Mouse (Mus musculus) kidney, adult 8-10 months (tissue): Measurements from ENCODE around the gene Lrrc15.

Source experiments
- DNase-seq, 2 experiments: peaks; one replicate each; pipeline ENCODE4 v3.0.0; 2022

Gene Lrrc15

DNA sequence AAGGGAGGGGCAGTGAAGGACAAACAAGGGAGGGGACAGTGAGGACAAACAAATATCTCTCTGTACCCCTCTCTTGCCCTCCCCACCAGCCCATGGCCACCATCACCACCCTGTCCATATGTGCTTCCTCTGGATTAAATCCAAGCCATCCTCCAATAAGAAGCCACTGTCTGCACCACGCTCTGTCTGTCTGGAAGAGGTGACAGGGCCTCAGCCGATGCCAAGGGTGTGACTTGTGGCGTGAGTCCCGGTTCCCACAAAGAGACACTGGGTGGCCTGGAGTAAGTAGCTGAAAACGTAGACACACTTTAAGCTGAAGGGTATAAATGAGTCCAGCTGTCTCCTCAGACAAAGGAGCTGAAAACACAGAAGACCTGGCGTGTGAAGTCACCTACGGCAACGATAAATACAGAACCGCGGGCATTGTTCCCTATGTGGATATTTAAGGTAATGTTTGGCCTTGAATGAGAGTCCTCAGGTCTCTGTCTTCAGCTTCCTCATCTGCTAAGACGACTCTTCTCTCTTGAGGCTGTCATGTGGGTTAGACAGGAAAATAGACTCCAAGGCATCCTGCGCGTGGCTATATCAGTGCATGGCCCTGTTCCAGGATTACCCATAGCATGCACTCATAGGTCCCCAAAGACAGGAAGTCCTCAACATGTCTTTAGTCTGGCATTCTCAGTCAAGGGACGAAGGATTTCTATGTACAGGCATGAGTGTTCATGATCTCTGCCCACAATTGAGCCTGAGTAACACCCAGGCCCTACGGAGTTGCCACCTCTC, 7.3 kb downstream of the Lrrc15 start:
- DNase-seq = no peak

DNA sequence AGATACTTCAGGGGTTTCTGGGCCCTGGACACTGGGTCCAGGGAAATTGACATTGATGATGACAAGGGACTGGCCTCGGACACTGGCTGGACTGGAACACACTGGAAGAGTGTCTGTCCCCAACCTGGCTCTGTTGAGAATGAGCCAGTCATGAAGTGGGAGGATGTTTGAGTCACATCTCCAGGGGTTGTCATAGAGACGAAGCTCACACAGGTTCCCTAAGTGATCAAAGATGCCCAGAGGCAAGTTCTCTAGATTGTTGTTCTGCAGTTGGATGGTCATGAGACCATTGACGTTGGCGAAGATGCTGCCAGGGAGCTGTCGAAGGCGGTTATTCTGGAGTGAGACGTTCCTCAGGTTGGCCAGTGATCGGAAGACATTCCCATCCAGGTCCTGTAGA, 10.0 kb downstream of the Lrrc15 start:
- no peak for DNase-seq

DNA sequence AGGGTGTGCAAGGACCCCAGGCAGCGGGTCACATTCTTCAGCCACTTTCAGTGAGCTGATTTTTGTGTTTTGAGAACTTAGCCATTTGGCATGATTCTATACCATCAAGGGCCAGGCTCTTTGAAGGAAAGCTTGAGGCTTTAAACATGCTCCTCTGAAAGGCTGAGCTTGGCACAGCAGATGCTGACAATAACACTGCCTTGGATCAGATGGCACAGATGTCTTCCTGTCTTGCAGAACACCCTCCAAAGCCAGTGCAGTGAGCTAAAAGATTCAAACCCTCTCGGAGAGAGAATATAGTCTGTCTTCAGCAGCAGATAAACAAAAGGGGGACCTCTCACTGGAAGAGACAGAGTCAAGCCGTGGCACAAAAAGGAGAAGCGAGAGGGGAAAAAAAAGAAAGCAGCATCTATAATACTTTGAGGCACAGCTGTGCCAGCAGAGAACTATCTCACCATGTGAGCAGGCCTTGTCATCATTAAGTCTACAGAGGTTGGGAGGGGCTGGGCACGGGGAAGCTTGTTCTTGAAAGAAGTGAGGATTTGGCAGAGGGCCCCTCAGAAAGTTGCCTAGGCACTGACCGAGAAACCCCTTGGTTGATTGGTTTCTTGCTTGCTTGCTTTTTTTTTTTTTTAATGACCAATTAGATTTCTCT, 11.0 kb downstream of the Lrrc15 start:
- no peak for DNase-seq

DNA sequence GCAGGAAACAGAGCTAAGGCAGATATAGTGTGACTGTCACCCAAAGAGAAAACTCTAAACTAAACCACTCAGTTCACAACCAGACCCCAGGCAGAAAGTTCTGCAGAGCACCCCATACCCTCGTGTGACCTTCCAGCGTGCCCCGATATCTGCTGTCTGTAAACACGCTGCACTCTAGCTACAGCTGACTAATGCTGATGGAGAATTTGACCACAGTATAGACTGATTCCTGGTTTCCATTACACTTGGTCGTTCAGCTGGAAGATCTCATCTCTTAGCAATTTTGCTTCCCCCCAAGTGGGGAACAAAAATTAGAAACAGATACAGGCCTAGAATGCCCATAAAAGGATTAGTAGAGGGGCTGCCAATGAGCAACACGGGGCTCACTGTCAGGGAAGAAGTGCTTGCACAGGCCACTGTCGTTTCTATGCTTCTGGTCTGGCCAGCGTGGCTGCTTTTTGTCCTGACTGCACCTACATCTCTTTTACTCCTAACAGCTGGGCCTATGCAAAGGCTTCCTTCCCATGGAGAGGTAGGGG, 11.8 kb downstream of the Lrrc15 start:
- DNase-seq = no peak

DNA sequence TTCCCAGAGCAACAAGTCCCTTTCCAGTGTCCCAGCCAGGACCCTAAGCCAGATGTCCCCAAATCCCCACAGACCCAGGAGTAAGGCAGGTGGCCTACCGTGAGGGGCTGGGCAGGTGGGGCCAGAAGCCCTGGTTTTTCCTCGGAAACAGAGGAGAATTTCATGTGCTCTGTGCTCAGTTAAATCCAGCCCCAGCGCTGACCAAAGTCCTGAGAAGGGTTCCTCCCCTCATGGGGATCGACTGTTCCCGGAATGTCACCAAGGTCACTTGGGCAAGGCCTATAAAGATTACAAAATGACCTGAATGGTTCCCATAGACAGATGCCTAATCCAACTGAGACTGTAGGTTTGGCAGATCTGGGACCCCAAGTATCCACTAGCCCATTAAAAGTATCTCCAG, 15.7 kb downstream of the Lrrc15 start, which contains the start of gene Cpn2:
Gene Cpn2 (minus strand): TSS at position 141 of the 400 bp plus-strand sequence.
- no peak for DNase-seq

DNA sequence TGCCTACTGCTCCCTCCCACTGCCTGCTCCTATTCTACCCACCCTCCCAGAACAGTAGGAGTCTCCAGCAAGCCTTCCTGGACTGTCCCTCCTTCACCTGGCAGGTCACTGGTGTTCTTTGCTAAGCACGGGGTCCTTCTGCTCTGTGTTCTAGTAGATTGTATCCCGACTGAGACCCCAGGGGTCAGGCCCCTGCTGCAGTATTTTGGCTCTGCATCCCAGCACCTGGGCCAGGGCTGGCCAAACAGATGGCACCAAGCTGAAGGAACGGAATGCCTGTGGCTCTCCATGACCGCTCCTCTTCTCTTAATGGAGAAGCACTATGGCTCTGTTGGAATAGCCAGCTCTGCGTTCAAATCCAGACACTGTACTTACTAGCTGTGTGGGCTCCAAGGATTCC, 16.5 kb downstream of the Lrrc15 start:
- DNase-seq = no peak

DNA sequence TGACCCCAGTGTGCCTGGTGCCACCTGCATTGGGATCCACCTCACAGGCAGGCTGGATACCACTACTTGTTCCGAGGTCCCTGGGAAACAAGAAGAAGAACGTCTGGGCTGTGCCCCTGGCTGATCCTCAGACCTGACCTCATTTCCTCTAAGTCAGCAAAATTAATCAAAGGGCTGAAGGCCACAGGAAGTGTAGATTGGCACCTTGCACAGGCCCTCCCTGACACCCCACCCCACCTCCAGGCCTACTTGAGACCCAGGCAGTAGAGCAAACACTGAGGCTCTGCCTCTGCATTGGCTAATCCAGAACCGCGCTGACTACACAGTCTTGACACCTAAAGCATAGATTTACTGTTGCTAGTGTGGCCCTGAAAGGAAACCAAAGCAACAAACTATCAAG, 17.4 kb downstream of the Lrrc15 start:
- DNase-seq = no peak

DNA sequence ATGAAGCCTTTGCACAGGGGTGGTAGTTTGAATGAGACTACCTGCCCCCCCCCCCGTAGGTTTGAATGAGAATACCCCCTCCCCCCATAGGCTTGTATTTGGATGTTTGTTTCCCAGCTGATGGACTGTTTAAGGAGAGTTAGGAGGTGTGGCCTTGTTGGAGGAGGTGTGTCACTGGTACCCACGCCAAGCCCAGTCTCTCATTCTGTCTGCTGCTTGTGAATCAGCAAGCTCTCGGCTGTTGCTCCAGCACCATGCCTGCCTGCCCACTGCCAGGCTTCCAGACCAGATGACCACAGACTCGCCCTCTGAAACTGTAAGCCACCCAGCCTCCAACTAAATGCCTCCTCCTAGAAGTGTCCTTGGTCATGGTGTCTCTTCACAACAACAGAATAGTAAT, 19.9 kb downstream of the Lrrc15 start:
- no peak for DNase-seq

DNA sequence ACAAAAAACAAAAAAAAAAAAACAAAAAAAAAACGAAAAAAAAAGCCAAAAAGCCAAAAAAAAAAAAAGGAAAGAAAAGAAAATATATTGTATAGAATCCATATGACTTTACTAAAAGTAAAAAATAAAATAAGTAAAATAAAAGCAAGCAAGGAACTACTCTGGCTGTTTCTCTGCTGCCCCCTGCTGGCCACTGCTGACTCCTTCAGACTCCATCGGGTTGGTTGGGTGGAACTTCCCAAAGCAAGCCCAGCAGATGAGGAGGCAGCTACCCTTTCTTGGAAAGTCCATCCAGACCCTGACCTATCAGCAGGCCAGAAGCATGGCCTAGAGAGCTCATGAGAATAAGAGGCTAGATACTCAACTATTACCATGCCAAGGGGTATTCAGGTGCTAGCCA, 20.4 kb downstream of the Lrrc15 start:
- peak; percentile 30 to 75 for DNase-seq

DNA sequence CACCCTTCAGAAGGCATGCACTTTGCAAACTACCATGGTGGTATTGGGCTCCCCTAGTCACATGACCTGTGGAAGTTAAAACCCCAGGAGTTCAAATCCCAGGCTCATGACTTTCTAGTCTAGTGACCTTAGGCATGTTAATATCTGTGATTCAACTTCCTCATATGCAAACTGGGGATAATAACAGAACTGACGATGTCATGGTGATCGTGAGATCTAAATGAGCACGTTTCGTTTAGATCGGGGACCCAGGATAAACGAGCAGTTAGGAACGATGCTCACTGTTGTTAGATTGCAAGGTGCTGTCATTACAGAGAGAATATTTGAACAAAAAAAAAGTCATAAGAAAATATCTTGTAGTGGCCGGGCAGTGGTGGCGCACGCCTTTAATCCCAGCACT, 20.9 kb downstream of the Lrrc15 start:
- DNase-seq = no peak

DNA sequence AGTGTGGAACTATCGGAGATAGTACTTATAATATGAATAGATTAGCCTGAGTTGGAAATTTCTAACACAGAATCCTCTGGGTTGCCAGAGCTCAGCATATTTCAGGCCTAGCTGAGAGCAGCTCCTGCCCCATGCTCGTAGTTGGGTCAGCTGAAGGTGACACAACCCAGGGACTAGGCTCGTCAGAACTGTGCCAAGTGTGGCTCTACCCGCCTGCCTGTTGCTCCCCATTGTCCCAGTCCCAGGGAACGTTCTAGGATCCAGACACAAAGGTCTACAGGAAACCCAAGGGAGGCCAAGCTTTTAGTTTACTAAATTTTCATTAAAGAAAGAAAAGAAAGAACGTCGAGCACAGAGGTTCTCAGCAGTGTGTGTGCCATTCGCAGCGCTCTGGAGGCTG, 21.7 kb downstream of the Lrrc15 start:
- DNase-seq = no peak

DNA sequence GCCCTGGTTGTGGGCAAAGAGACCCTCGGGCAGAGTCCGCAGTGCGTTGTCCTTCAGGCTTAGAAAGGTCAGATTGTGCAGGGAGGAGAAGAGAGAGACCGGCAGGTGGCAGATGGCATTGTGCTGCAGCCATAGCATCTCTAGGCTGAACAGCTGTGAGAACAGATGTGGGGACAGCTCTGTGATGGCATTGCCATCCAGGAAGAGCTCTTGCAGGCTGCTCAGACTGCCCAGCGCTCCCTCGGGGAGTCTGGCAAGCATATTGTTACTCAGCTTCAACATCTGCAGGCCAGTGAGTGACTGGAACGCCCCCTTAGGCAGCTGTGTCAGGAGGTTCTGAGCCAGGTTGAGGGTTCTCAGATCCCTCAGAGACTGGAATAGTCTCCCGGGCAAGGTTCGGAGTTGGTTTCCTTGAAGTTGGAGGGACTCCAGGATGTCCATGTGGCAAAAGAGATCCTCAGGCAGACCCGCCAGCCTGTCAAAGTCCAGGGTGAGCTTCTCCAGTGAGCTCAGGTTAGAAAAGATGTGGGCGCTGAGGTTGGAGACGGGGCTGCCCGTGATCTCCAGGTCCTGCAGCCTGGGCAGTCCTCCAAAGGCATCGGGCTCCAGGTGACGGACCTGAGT, 22.9 kb downstream of the Lrrc15 start:
- DNase-seq = peak; percentile 69 to 71

DNA sequence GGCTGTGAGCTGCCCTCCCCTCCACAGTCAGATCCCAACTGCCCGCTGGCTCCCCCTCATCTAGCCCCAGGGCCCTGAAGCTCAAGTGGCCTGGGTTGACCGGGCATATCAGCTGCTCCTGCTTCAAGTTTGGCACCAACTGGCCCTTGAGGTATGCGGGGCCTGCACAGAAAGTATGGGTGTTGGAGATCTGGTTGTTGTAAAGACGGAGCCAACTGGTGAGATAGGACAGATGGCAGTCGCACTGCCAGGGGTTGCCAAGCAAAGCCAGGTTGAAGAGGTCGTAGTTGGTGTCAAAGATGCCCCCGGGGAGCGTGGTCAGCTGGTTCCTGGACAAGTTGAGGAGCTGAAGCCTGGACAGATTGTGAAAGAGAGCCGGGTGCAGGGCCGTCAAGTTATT, 23.6 kb downstream of the Lrrc15 start:
- no peak for DNase-seq

DNA sequence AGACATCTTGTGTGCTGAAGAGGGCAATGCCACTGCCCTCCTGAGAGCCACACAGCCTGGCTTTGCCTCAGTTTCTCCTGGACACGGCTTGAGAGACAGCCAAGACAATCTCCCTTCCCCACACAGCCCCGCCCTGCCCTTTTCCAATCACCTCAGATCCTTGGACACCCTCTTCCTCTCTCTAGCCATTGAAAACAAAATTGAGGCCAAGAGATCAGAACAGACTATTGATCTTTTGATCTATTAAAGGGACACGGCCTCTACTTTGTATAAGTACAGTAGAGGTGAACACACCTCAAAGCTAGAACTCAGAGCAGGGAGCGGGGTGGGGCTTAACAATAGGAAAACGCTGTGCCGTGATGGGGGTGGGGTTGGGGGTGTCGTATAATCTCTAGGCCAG, 24.6 kb downstream of the Lrrc15 start:
- no peak for DNase-seq

DNA sequence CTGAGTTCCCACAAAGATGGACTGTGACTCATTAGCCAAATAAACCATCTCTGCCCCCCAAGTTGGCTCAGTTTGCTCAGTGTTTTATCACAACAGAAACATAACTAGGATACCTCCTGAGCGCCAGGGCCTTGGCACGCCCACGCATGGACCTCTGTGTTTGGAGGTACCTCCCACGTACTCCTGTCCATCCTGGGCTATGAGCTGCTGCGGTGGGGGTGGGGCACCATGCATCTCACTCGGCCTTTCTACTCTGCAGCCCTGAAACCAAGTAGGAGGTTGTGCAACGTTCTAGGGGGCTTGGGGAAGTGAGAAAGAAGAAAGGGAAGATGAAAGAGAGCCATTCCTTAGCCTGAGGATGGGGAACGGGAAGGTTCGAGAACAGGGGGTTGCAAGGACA, 25.3 kb downstream of the Lrrc15 start:
- DNase-seq = no peak

DNA sequence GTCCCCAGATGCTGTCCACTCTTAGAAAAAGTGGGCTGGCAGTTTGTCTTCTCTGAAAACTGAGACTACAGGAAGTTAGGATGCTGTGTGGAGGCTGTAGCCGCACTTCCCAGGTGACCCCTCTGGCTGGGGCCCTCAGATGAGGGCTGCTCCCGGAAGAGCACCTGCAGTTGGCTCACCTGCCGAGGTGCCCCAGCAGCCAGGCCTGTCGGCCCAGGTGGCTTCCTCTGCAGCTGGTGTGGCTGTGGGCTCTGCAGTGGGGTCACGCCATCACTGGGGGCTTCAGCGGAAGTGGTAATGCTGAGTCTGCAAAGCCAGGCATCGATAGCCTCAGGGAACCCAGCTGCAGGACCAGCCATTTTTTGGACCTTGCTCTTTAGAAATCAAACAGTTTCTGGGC, 28.0 kb downstream of the Lrrc15 start:
- DNase-seq = no peak

DNA sequence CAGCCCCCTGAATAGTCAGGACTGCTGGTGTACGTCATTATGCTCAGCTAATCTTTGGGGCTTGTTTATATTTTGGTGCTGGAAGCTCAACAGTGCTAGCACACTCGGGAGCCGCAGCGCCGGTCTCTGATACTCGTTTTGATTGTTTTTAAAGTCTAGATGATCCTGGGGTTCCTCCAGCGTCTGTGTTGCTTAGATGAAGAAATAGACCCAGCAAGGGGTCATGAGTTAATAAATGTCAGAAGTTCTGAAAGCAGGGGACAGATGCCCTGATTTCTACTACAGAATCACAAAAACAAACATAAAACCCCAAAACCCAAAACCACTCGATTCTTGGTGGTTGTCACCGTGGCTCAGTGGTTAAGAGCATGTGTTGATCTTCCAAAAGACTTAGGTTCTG, 29.2 kb downstream of the Lrrc15 start:
- DNase-seq = no peak

DNA sequence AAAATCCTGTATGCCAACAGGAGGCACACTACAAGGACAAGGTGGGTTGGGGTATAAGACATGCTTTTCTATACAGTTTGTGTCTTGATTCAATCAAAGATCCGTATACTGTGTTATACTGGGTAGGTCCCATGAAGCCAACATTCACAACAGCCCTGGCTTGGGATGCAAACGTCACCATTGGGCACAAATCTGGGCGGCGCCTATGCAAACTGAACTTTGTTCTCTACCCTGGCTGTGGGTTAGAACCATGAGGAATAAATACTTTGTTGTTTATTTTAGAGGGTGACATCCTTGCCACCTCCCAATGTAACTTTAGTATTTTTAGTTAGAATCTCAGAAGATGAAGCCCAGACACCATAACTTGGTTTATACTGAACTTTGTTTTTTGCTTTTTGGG, 29.7 kb downstream of the Lrrc15 start:
- peak in 1 of 2 experiments; percentile 26 for DNase-seq

DNA sequence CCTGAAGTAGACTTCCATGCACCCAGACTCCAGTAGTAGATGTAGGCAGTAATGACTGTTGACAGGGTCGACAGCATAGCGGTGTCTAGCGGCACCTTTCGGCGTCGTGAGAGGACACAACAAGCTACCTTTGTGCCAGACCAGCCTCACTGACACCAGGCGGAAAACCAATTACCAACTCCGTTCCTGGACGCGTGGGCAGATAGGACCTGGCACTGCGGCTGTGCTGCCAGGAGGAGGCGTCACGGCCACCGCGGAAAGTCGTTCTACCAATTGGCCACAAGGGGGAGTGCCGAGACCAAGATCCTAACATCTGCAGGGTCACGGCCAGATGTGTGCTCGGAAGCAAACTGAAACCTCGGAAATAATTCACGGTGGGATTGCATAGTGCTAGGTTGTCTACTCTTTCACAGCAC, 31.0 kb downstream of the Lrrc15 start:
- peak; percentile 67 to 84 for DNase-seq

DNA sequence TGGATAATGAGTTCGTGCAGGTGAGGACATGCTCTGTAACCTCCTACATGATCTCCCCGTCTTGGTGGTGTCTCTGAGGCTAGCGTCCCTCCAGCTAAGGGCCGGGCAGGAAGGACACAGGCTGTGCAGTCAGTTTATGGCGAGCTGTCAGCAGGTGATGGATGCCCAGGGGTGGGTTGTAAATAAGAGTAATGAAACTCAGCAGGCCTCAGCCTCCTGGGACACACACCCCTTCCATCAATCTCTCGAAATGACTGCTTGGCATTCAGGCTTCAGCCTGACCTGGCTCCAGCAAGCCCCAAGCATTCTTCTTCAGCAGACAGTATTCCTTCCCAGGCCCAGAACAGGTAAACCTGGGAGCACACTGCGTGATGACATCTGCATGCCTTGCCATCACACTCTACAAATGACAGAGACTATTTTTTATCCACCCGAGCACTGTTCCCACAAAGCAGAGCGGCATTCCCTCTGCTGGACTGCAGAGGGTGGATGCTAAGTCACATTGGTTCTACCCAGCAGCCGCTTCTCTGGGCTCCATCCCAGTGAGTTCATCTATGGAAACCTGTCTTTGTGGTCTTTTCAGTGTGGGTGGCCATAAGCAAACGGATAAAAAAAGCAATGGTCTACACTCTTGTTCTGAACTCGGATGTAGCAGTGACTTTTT, 38.9 kb downstream of the Lrrc15 start:
- DNase-seq = no peak

DNA sequence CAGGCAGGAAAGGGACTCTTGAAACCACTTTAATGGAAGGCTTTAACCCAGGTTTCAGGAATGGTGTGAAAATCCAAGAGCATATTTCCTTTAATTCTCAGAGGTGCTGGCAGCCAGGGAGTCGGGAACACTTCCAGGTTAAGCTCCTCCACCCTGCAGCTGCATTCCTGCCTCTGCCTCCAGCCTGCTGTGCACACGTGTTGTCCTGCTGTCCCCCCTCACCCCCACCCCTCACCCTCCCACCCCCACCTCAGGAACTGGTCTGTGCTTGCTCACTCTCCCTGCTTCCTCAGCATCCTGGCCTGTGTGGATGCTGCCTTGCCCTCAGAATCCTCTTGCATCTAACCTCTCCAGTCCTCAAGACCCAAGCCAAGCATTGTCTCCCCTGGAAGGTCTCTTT, 41.4 kb downstream of the Lrrc15 start:
- DNase-seq = no peak

DNA sequence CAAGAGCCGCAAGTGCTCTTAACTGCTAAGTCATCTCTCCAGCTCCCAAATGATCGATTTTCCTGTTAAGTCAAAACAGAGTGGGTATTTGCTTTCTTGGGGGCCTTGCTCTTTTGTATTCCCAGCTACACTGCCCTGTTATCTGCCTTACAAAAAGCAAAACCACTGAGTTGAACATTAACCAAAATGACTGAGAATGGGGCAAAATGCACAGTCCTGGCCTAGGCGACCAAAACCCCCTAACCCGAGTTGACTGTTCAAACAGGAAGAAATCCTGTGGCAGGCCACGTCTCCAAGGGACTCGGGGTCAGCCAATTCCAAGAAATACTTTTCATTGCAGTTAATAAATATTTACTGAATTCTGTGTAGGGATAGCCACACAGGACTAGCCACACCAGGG, 44.3 kb downstream of the Lrrc15 start:
- peak; percentile 50 to 57 for DNase-seq

DNA sequence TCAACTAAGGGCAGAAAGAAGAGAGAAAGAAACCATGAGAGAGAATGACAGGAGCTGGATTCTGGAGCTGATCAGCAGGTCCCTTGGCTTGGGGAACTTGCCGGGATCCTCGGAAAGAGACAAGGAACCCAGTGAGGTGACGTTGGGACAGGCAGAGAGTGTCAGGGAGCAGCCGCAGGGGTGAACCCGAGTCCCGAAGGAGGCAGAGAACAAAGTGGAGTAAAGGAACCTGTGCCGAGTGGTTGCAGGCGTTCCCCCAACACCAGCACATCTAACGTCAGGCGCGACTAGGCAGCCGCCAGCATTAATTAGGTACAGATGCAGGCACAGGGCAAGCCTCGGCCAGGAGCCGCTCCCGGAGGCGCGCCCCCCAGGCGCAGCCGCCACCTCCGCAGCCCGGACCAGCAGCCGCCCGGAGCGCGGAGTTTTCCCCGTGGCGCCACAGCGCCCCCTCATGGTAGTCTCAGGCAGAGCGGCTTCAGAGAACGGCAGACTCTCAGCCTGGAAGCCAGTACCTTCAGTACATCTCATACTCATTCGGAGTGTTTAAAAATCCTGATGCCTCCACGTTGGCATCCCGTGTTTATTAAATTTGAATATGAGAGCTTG, 46.9 kb downstream of the Lrrc15 start:
- peak; percentile 65 to 83 for DNase-seq
